Mouse (Mus musculus): Measurements from ENCODE around the gene Cfdp1.
"Not testable (repeated sequence)": the region's sequence is repeated elsewhere in the genome, so short reads cannot be mapped to it uniquely, and the experiment has no call there.

Gene Cfdp1

DNA sequence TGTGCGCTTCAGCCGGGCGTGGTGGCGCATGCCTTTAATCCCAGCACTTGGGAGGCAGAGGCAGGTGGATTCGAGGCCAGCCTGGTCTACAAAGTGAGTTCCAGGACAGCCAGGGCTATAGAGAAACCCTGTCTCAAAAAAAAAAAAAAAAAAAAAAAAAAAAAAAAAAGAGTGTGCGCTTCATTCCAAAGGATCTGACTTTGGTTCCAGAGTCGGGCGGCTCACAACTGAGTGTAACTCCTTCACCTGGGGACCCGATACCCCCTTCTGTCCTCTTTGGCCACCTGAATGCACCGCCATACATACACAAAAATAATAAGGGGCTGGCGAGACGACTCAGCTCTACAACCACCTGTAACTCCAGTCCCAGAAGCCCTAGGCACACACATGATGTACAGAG is 872 bp downstream of the Cfdp1 start:
- DNase-seq, result not testable (repeated sequence)

DNA sequence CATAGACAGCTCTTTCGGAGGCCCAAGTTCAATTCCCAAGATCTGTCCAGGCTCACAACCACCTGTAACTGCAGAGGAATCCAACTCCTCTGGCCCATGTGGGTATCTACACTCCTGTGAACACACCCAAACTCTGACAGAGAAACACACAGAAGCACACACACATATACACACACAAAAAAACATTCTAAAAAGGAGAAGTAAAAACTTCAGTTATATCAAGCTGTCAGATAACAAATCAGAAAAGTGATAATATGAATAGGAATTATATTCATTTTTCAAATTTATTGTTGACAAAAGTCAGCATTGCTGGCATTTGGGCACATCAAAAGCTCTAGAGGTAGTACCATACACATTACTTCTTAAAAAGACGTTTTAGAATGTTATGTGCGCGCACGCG is 7.3 kb downstream of the Cfdp1 start:
- no peak for DNase-seq

DNA sequence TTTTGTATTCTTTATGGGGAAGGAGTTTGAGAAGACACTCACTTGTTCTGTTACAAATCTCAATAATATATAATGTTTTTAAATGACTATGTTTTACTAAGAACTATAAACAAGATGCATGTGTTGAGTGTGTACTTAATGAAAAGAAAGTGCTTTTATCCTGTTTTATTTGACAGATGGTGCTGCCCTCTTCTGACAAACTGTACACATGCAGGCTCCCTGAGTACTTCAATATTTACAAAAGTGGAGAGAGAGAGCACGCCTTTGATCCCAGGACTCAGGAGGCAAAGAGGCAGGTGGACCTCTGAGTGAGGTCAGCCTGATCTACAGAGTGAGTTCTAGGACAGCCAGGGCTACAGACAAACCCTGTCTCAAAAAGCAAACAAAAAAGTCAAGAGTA is 18.6 kb downstream of the Cfdp1 start:
- peak; percentile 39 for DNase-seq

DNA sequence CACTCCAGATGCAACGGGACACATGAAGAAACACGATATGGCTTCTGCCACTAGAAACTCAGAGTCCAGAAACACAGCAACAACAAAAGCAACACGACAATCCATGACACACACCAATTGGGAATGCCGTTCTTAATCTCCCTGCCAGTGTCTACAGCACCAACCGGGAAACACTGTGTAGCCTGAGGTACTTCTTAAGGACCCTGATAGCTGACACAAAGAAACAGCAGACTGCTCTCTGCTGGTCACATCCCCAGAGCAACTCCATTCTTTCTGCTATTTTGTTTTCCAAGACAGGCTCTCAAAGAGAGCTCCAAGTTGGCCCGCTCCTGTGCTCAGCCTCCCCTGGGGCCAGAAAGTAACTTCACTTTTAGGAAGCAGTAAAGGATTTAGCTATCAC is 20.1 kb downstream of the Cfdp1 start:
- no peak for DNase-seq

DNA sequence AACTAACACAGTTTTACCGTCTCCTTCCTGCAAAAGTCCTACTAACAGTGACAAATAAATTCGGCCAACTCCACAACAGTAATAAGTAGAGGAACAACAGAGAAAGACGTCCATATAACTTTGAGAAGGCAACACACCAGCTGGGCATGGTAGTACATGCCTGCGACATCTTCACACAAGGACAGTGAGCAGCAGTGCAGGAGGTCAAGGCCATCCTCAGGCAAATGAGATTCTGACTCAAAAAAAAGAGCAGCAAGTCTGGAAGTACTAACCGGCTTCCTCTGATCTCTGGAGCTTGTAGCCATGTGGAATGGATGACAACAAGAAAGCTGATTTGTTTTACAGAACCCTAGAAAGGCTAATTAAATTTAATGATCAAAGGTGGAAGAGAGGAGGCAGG is 21.1 kb downstream of the Cfdp1 start:
- DNase-seq, result no peak

DNA sequence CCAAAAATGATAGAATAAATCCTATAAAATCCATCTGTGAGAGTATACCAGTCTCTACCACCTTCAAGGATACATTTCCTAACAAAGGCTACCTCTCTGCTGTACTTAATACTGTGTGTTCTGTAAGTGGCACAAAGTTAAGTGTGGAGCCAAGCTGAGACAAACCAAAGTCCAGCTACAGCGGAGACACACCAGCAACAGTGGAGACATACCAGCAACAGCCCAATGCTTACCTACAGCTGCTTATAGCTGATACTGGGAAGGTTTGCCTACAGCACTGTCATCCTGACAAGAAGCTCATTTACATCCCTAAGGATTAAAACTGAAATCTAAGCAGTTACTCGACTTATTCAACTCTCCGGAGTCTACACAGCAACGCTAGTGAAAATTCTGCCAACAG is 22.1 kb downstream of the Cfdp1 start:
- DNase-seq, result no peak

DNA sequence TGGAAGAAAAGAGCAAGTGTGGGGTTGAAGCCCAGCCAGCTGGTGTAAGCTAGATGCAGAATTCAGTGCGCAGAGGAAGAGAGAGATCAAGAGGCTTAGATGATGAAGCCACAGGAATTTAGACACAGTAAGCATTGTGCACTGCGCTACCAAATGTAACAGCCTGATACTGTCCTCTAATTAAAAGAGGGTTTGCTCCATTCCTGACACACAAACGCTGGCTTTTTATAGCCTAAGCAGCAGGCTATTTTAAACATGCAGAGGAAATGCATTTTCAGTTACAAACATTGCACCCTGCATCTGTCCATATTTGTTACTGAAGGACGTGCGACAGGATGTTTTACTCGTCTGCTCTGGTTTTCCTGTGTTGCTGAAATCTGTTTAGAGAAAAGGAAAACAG is 25.5 kb downstream of the Cfdp1 start:
- DNase-seq, result peak; percentile 21

DNA sequence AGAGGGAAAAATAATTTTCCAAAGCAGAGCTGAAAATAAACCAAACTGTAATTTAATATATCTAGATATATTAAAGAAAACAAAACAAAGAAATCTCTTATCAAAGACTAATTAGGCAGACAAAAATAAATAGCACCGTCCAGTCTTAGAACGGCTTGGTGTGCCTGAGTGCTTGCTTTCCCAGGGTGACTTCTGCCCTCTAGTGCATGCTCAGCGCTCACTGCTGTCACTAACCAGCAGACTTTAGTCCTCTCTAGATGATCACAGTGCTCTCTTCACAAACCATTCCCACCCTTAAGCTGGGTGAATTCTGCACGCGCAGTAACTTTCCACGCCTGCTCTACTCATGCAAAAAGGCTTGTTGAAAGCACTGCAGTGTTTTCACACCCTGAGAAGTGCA is 28.9 kb downstream of the Cfdp1 start:
- DNase-seq, result peak; percentile 64

DNA sequence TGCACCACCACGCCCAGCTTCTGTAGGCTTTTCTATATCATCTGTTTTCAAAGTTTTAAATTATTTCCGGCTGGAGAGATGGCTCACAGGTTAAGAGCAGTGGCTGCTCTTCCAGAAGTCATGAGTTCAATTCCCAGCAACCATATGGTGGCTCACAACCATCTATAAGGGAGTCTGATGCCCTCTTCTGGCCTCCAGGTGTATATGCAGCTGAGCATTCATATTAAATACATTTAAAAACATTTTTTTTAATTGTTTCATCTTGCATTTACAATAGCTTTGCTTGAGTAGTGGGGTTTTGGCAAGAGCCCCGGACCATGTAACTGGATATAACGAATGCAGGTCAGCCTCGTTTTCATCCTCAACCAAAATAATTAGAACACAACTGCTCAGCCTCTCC is 29.8 kb downstream of the Cfdp1 start:
- no peak for DNase-seq

DNA sequence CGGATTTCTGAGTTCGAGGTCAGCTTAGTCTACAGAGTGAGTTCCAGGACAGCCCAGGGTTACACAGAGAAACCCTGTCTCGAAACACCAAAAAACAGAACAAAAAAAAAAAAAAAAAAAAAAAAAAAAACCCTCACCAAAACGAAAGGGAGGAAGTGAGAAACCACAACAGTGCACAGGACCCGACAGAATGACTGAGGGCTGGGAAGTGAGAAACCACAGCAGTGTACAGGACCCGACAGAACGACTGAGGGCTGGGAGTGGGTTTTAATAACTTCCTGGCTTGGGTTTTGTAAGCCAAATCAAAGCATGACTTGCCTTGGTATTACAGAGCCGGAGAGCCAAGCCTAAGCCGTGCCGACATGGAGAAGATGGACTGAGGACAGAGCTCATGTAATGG is 32.9 kb downstream of the Cfdp1 start:
- DNase-seq, result no peak

DNA sequence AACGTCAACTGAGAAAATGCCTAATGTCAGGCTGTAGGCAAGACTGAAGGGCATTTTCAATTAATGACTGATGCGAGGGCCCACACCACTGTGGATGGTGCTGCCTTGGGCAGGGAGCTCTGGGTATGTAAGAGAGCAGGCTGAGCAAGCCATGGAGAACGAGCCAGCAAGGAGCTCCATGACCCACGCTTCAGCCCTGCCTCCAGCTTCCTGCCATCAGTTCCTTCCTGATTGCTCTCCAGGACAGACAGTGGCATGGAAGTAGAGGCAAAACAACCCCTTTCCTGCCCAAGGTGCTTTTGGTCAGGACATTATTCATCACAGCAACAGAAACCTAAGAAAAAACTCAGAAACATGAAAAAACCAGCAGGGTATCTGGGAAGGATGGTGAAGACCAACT is 33.4 kb downstream of the Cfdp1 start:
- peak; percentile 54 for DNase-seq

DNA sequence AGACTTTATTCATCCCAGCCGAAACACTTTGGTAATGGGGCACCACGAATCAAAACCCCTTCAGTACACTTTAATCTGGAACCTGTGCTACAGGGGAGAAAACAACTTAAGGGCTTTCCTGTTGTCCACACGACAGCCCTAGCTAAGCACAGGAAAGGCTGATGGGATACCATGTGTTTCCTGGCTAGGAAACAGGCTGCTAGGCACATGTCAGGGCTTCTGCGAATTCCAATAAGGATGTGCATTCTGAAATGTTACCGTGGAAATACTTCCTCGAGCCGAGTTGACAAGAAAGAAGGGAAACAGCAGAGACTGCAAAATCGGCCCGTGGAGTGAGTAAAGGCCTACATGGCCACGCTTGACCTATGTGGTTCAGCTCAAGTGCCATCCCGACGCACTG is 34.1 kb downstream of the Cfdp1 start:
- peak; percentile 58 for DNase-seq

DNA sequence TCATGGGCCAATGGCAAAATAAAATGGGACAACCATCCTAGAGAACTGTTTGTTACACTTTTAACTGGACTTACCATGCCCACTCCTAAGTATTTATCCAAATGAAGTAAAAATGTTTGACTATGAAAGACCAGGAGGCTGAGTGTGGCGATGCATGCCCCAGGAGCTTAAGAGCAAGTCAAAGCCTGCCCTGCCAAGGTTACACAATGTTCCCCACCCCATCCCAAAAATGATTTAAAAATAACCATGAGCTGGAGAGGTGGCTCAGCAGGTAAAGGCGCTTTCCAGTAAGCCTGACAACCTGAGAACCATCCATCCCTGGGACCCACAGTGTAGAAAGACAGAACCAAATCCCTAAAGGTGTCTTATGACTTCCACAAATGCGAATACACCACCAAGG is 35.5 kb downstream of the Cfdp1 start:
- DNase-seq, result no peak

DNA sequence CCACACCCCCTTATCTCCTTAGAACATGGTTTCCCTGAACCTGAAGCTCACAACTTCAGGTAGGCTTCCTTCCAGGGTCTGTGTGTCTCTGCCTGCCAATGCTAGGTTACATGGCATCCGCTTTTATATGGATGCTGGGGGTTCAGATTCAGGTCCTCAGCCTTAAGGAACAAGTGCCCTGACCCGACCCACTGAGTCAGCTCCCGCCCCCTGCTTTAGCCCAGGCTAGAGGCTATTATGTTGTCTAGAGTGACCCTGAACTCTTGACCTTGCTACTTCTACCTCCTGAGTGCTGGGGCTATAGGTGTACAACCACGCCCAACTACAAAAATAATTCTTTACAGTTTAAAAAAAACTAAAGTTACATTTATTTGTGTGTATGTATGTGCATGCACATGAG is 39.0 kb downstream of the Cfdp1 start:
- no peak for DNase-seq

DNA sequence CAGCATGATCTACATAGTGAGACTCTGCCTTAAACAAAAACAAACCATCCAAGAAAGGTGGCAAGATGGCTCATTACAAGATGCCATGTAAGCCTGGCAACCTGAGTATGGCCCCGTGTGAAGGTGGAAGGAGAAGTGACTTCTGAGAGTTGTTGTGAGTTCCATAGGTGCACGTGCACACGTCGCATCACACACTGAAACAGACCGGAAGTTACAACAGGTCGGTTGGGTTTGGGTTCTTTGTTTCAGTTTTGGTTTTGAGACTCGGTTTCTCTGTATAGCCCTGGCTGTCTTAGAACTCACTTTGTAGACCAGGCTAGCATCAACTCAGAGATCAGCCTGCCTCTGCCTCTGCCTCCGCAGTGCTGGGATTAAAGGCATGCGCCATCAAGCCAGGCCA is 40.3 kb downstream of the Cfdp1 start:
- DNase-seq, result no peak

DNA sequence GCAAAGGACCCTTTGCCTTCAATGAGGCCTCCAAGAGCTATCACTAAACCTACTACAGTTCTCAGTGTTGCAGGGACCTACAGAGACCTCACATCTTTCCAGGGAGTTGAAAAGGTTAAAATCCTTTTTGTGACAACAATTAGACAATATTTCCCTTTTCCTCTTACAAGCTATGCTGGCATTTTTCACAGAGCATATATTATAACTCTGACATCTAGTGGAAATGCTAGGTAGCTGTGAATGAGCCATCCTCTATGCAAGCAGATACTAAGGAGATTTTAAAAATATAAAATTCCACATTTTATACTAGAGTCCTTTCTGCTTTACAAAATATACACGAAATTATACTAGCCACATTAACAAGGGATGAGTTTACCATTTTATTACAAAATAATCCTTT is 41.3 kb downstream of the Cfdp1 start:
- no peak for DNase-seq

DNA sequence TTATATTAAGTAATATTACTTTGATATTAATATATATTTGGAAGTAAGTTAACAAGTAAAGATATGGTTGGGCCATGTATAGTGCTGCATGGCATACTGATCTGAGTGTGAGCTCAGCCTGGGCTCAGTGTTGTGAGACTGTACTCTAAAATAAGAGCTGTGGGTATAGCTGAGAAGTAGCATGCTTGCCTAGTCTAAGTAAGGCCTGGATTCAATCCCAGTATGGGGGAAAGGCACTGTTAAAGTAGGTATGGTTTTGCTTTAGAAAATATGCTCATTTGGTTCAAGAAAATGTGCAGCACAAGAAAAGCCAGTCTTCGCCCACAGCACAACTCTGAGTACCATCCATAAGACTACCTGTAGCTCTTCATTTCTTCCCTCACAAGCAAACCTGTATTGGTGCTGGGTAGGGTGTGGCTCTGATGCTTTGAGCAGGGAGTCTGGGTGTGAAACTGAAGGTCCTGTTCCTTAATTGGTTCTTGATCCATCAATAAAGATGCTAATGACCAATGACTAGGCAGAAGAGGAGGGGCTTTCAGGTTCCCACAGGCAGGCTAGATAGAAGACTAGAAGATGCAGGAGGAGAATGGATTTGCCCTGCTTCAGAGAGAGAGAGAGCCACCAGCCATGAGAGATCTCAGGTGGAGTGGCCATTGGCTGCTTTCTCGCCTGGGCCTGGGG is 43.3 kb downstream of the Cfdp1 start:
- DNase-seq, result no peak

DNA sequence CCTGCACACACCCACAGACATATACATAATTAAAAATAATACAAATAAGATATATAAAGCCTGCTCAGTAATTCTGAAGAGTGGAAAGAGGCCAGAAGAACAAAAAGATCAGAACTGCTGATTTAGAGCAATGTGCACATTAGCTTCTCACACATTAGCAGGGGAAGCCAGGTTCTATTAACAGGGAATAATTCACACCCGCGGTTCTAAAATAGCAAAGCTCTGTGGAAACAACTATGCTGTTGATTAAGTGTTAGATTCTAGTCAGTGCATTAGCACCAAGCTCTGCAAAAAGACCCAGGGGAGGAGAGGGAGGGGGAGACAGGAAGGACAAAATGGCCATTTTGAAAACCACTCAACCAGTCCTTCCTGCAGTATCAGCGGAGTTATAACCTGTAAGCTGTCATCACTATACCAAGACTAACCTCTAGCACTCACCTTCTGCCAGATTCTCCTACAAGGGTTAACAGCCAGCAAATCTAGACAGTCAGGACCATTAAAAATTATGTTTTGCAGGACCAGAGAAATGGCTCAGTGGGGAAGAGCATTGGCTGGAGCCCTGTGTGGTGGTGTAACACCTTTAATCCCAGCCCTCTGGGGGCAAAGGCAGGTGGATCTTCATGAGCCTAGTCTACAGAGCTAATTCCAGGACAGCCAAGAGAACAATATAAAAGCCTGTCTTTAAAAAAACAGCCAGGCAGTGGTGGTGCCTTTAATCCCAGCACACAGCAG is 45.0 kb downstream of the Cfdp1 start:
- DNase-seq, result no peak

DNA sequence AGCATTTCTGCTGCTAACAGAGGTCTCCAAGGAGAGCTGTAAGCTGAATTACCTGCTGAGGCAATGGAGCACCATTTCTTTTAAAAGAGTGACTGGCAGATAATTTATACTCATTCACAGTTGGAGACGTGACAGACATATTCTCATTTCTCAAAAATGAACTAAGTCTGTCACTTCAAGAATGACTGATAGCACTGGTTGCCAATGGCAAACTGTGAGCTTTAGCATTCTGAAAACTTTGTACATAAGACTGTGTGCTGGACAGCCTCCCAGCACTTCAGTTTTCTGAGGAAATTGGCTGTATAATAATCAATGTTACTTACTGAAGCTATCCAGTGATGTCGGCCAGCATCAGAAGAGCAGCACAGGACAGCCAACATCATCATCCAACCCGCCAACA is 46.1 kb downstream of the Cfdp1 start:
- no peak for DNase-seq

DNA sequence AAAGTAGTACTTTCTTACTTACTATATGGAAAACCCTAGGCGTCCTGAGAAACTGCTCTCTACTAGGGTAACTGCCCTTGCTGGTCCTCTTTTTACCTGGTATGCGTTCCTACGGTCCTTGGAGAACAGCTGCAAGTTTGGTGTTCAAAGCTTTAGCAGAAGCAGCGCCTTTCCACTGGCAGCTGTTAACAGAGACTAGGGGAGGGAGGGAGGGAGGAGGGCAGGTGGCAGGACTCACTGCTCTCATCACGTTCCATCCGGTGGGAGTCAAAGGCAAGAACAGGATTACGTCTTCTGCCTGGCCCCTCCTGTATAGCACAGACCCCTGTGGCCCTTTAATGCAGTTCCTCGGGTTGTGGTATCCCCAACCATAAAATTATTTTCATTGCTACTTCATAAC is 50.7 kb downstream of the Cfdp1 start:
- no peak for DNase-seq

DNA sequence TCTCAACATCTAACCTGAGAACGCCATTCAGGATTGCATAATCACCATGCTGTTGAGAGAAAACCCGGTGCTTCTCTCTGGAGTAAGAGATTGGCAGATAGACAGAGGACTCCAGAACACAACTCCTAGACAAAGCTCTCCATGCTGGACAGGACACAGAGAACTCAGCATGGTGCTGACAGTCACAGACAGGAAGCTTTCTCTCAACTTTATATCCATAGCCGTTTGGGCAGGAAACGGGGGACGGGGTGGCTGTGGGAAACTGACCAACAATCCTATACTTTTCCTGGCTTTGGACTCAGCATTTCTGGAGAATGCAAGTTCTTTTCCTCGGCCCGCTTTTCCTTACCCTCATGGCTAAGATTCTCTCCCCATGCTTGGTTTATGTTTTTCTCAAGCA is 51.8 kb downstream of the Cfdp1 start:
- peak; percentile 44 for DNase-seq

DNA sequence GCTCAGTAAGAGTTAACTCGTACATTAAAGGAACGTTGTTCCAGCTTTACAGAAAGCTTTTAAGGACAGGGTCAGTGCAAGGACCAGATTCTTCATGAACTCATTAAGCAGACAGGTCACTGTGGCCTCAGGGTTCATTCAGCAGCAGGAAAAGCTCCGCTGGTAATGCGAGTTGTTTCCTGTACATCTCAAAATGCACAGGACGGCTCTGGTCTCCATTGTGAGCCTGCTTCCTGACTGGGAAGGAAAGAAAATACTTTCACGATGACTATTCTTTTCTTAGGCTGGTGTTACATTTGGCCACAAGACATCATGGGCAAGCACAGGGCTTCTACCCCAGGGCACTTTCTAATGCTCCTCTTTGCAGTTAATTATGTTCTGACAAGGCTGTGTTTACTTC is 52.6 kb downstream of the Cfdp1 start:
- peak; percentile 57 for DNase-seq

DNA sequence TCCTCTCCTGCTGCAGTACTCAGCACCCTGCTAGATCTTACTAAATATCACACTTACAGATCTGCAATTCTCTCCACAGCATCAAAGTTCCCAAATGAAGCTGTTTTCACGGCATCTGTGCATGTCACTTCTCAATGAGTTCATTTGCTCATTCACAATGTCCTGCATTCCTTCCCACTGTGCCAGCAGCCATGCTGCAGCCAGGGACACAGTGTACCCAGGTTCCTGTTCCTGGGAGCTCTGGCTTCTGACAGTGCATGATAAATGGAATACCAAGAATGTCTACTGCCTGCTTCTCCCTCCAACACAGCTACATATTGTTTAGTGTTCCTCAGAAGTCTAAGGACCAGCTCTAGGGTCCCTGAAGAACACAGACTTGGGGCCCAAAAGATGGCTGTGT is 57.6 kb downstream of the Cfdp1 start:
- no peak for DNase-seq

DNA sequence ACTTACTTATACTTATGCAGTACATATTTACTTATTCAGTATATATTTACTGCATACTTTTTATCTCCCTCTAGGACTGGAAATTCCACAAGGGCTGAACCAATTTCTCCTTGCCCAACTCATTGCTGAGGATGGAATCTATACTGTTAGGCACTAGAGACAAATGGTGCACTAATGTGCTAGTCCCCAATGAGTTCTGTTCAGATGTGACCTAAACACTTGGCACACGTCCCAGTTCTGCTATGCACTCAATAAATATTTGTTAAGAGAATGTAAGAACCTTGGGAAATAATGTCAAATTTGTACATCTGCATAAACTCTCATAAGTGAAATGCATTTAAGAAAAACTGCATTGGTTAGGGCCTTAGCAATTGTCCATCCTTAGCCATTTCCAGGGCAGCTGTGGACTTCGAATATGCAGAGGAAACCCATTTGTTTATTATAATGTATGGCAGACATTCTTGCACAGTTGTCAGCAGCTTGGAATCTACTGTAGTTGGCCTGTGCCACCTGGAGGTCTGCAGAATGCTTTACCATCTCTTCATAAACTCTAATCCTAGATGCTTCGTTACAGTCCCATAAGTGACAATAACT is 60.7 kb downstream of the Cfdp1 start:
- DNase-seq, result no peak

DNA sequence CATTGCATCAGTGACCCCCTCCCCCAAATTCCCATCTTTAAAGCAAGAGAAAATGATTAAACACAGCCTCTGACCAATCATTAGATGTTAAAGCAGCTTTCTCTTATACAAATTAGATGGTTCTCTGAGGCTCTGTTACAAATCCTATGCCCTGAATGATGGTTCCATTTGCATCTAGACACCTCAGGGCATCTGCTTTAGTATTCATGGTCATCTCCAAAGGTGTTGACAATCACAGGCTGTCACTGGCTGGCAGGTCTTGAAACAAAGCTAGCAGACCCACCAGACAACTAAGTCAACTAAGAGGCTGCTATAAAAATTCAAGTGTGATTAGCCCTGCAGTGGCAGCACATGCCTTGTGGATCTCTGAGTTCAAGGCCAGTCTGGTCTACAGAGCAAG is 64.5 kb downstream of the Cfdp1 start:
- no peak for DNase-seq

All from kidney, postnatal 14 days (tissue).